Mouse (Mus musculus) neural tube, embryonic 15.5 days (tissue): ENCODE data around the gene Tesmin. TPM values are rescaled to one million over a fixed set of nuclear protein-coding genes. Genes with fewer than 3 reads are reported as not detected.

ENCODE experiments used
- ATAC-seq: fragments of 200-750 bp; cut with Nextera tagmentation; 2 replicates; pipeline ENCODE4 v1.8.0; 2017; ENCODE audit warnings: mild to moderate bottlenecking, moderate TSS enrichment, moderate library complexity; ENCODE audit not compliant: low FRiP score
- H3K27ac ChIP-seq: fragments of 300-500 bp; sonication (generic); replicated peaks from 2 replicates; pipeline ENCODE4 v1.5.1; 2015; ENCODE audit warnings: mild to moderate bottlenecking, inconsistent platforms
- H3K27me3 ChIP-seq: fragments of 300-500 bp; sonication (generic); replicated peaks from 2 replicates; pipeline ENCODE4 v1.6.1; 2015; ENCODE audit warnings: inconsistent platforms
- H3K36me3 ChIP-seq: fragments of 300-500 bp; sonication (generic); 2 replicates; pipeline ENCODE4 v1.6.1; 2015; ENCODE audit warnings: inconsistent platforms
- H3K4me1 ChIP-seq: fragments of 300-500 bp; sonication (generic); 2 replicates; pipeline ENCODE4 v1.6.1; 2015; ENCODE audit warnings: inconsistent platforms
- H3K4me2 ChIP-seq: fragments of 300-500 bp; sonication (generic); 2 replicates; pipeline ENCODE4 v1.6.1; 2015; ENCODE audit warnings: inconsistent platforms, mild to moderate bottlenecking, moderate library complexity
- H3K4me3 ChIP-seq: fragments of 300-500 bp; sonication (generic); replicated peaks from 2 replicates; pipeline ENCODE4 v1.5.1; 2015; ENCODE audit warnings: mild to moderate bottlenecking, inconsistent platforms
- H3K9ac ChIP-seq: fragments of 300-500 bp; sonication (generic); replicated peaks from 2 replicates; pipeline ENCODE4 v1.6.1; 2015; ENCODE audit warnings: mild to moderate bottlenecking, inconsistent platforms
- H3K9me3 ChIP-seq: fragments of 300-500 bp; sonication (generic); replicated peaks from 2 replicates; pipeline ENCODE4 v1.6.1; 2016; ENCODE audit warnings: inconsistent platforms
- WGBS: fragments of 180-500 bp; shearing (Covaris S2); methylation state at CpG from one replicate; pipeline ENCODE4 v1.1.7; 2015; ENCODE audit warnings: mixed read lengths; 5-methylcytosine and 5-hydroxymethylcytosine counted together
- polyA plus RNA-seq: library from polyadenylated mRNA; unstranded; fragments of >200 nt; fragmentation: Nextera tagmentation; extraction: Ambion mirVana; gene quantifications from 2 replicates; pipeline ENCODE4 v1.2.1, GENCODE M21; 2015

Gene Tesmin
- polyA plus RNA-seq, result 0.33 and 0.38 TPM in 2 replicates

DNA sequence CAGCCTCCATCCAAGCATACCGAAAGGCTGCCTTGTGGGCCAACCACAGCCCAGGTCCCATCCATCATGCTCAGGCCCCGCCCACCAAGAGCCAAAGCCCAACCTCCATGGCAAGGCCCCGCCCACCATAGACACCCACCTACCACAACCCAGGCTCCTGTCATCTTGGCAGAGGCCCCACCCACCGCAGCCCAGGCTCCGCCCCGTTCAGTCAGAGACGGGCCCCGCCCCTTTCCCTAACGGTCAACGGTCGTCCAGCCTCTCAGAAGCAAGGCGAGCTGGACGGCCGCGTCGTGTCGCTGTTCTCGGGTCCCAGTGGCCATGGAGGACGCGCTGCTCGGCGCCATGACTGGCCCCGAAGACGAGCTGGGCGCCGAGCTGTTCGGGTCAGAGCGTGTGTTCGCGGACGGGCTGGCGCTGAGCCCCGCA, at the start of gene Tesmin:
Gene Tesmin, plus strand, starts transcription at position 229 of the 429 bp plus-strand sequence.
- Histone ChIP-seq H3K27ac (peak within 1 kb of the TSS; percentile 71), H3K4me1 (peaks cover 10% of the 10 kb centered on the region), H3K9ac (peak within 1 kb of the TSS; percentile 55), H3K36me3 (no peaks in the 10 kb centered on the region), H3K9me3 (no peaks in the 10 kb centered on the region), H3K27me3 (no peaks in the 10 kb centered on the region; the same call in 1 of the 2 replicates), H3K4me3 (peak within 1 kb of the TSS; percentile 56), H3K4me2 (peak within 1 kb of the TSS; percentile 94)
- 3% methylated on average over 33 of the region's 33 CpGs for WGBS
- peak; percentile 94 for ATAC-seq

DNA sequence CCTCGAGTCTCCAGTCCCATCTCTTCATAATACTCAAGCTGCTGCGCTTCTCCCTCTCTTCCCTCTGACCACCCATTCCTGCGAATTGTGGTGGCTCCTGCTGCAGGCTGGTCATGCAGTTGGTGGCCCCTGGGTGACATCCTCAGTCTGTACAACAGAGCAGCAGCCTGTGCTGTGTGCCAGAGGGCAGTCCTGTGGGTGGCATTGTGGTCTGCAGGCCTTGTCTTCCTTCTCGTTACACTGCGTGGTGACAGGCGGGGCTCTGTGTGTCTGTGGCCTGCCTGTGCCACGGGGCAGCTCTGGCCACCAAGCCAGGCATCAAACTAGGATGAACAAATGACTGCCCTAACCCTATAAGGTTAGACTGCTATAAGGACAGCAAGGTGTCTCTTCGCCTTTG, 49.5 kb upstream of the Tesmin start:
- Histone ChIP-seq H3K27me3 (no peaks in the 10 kb centered on the region), H3K4me1 (peaks cover 3% of the 10 kb centered on the region; the same call in 1 of the 2 replicates), H3K9me3 (no peaks in the 10 kb centered on the region), H3K27ac (no peak overlapping the region), H3K36me3 (no peaks in the 10 kb centered on the region), H3K4me3 (no peak overlapping the region), H3K4me2 (no peak overlapping the region), H3K9ac (no peak overlapping the region)
- WGBS, result 82% methylated on average over 8 of the region's 8 CpGs
- ATAC-seq, result no peak

DNA sequence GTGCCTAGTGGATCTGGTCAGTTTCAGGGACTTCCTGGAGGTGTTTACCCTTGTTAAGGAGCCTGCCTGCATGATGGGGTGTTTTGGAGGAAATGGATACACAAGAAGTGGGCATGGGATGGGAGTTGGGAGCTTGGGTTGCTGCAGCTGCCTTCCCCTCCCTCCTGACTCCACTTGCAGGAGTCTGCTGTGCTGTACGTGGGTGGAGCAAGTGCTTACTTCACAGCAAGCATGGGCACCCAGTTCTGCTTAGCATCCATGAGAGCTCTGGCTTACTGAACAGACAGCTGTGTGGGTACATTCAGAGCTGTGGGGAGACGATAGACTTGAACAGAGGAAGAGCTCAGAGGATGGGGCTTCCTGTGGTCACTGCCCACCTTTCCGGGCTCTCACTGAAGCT, 47.6 kb upstream of the Tesmin start:
- ATAC-seq, result no peak
- Histone ChIP-seq H3K4me1 (no peaks in the 10 kb centered on the region), H3K9ac (no peak overlapping the region), H3K4me2 (no peak overlapping the region), H3K4me3 (no peak overlapping the region), H3K27me3 (no peaks in the 10 kb centered on the region), H3K27ac (no peak overlapping the region), H3K9me3 (no peaks in the 10 kb centered on the region), H3K36me3 (no peaks in the 10 kb centered on the region)
- WGBS, result 82% methylated on average over 3 of the region's 3 CpGs

DNA sequence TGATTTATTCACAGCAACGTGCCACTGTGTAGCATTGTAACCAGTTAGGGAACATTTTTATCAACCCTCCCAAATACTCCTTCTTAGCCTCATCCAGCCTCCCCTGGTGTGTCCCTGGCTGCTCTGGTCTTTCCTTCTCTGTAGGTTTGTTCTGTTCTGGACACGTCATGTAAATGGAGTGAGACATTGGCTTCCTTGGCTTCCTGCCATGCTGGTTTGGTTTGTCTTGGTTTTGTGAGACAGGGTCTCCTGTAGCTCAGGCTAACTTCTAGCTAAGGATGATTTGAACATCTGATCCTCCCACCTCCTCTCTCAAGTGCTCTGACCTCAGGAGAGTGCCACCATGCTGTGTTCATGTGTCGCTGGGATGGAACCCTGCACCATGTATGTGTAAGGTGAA, 44.7 kb upstream of the Tesmin start:
- WGBS, result 70% methylated on average over 3 of the region's 3 CpGs
- H3K4me2 ChIP-seq, result no peak overlapping the region
- no peaks in the 10 kb centered on the region for H3K36me3 ChIP-seq
- no peaks in the 10 kb centered on the region for H3K9me3 ChIP-seq
- no peaks in the 10 kb centered on the region for H3K27me3 ChIP-seq
- H3K27ac ChIP-seq, result no peak overlapping the region
- H3K4me3 ChIP-seq, result no peak overlapping the region
- H3K4me1 ChIP-seq, result no peaks in the 10 kb centered on the region
- H3K9ac ChIP-seq, result no peak overlapping the region
- ATAC-seq, result no peak

DNA sequence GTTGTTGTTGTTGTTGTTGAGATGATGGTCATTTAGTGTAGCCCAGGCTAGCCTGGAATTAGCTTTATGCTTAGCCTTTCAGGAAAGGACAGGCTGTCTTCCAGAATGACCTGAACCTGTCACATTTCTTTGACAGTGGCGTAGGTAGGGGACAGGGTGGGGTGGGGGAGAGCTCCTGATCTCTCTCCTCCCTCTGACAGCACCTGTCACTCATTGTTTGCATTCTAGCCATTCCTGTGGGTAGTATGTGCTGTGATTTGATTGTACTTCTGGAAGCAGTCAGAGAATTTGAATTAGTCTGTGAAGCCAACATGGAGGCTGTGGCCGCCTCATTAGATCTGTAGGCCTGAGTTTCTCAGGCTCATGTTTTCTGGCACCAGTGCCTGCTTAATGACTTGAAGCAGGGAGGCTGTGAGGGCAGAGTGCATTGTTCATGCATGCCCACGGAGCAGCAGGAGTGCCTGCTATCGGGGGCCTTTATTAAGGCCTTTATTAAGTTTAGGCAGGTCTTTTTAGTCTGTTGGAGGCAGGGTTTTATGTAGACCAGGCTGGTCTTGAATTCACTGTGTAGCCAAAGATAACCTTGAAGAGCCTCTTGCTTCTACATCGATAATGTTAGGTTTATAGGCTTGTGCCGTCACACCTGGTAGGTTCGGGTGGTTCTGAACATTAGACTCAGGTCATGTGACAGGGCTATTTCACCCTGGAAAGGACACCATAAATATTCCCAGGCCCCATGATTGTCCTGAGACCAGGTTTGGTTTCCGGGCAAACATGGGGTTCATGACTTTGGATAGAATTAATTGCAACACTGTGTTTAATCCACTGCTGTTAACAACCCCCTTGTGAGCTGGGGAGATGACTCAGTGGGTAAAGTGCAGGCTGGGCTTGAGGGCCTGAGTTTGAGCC, 43.8 kb upstream of the Tesmin start:
- 73% methylated on average over 8 of the region's 8 CpGs for WGBS
- Histone ChIP-seq H3K9ac (no peak overlapping the region), H3K4me3 (no peak overlapping the region), H3K27ac (no peak overlapping the region), H3K4me2 (no peak overlapping the region), H3K4me1 (no peaks in the 10 kb centered on the region), H3K36me3 (no peaks in the 10 kb centered on the region), H3K27me3 (no peaks in the 10 kb centered on the region), H3K9me3 (no peaks in the 10 kb centered on the region)
- ATAC-seq, result no peak

DNA sequence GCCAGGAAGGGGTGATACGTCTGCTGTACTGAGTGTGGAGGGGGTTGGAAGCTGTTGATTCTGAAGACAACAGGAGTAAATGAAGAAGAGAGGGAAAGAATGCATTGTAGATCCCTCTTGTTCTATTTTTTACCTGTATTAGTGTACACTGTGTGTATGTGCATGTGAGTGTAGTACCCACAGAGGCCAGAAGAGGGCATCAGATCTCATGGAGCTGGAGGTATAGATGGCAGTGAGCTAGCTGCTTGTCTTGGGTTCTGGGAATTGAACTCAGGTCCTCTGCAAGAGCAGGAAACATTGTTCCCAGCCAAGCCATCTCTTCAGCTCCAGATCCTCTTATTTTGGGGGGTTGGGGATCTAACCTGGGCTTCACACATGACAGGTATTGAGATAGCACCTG, 40.9 kb upstream of the Tesmin start:
- no peaks in the 10 kb centered on the region for H3K36me3 ChIP-seq
- H3K27me3 ChIP-seq, result no peaks in the 10 kb centered on the region
- H3K4me2 ChIP-seq, result no peak overlapping the region
- no peaks in the 10 kb centered on the region for H3K4me1 ChIP-seq
- 92% methylated on average over 1 of the region's 1 CpGs for whole genome bisulfite sequencing
- no peak overlapping the region for H3K4me3 ChIP-seq
- H3K9me3 ChIP-seq, result no peaks in the 10 kb centered on the region
- no peak for ATAC-seq
- no peak overlapping the region for H3K27ac ChIP-seq
- H3K9ac ChIP-seq, result no peak overlapping the region

DNA sequence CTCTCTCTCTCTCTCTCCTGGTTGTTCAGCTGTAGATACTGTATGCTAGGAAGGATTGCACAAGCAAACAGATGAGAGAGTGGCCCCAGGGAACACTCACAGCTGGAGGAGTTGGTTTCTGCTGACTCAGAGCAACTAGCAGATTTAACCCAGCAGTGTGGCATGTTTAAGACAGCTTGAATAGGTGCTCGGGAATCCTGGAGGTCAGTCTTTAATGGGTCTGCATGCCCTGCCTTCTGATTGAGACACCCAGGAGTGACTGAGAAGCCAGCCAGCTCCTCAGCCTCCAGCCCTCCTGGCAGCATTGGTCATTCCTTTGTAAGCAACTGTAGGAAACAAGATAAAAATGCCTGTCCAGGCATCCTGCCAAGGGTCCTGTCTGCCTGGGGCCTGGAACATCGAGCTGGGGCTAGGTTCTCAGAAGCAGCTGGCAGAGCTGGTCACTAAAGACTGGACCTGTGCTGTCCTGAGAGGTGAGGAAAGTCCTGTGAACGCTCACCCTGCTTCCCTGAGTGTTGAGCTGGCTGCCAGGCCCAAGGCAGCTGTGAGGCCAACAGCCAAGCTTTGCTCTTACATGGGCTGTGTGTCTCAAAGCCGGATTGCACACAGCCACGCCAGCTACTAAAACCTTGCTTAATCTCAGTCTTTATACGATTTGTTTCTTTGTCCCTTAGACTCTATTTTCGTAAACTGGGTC, 35.1 kb upstream of the Tesmin start:
- no peaks in the 10 kb centered on the region for H3K27me3 ChIP-seq
- H3K4me1 ChIP-seq, result 0 out of 2 replicates have a peak, but pooled peaks cover 5% of the 10 kb centered on the region
- H3K36me3 ChIP-seq, result no peaks in the 10 kb centered on the region
- no peak overlapping the region for H3K4me2 ChIP-seq
- H3K9ac ChIP-seq, result no peak overlapping the region
- no peak overlapping the region for H3K4me3 ChIP-seq
- ATAC-seq, result no peak
- peak overlapping the region; percentile 34; the same call in 1 of the 2 replicates for H3K27ac ChIP-seq
- 65% methylated on average over 7 of the region's 7 CpGs for WGBS
- H3K9me3 ChIP-seq, result no peaks in the 10 kb centered on the region

DNA sequence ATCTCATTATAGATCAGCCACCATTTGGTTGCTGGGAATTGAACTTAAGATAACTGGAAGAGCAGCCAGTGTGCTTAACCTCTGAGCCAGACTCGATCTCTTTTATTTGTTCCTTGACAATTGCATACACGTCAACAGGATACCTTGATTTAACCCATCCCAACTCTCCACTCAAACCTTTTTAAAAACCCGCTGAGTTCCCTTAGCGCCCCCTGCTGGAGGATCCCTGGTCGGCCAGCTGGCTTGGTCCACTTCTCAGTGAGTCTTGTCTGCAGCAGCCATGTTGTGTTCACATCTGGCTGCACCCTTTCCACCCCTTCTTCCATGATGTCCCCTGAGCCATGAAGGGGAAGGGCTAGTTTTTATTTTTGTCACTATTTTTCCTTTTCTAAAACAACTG, 33.6 kb upstream of the Tesmin start:
- H3K27ac ChIP-seq, result no peak overlapping the region
- H3K9me3 ChIP-seq, result no peaks in the 10 kb centered on the region
- no peak overlapping the region for H3K9ac ChIP-seq
- 0 out of 2 replicates have a peak, but pooled peaks cover 5% of the 10 kb centered on the region for H3K4me1 ChIP-seq
- H3K4me3 ChIP-seq, result no peak overlapping the region
- 70% methylated on average over 5 of the region's 5 CpGs for WGBS
- no peaks in the 10 kb centered on the region for H3K27me3 ChIP-seq
- no peak for ATAC-seq
- no peaks in the 10 kb centered on the region for H3K36me3 ChIP-seq
- H3K4me2 ChIP-seq, result no peak overlapping the region

DNA sequence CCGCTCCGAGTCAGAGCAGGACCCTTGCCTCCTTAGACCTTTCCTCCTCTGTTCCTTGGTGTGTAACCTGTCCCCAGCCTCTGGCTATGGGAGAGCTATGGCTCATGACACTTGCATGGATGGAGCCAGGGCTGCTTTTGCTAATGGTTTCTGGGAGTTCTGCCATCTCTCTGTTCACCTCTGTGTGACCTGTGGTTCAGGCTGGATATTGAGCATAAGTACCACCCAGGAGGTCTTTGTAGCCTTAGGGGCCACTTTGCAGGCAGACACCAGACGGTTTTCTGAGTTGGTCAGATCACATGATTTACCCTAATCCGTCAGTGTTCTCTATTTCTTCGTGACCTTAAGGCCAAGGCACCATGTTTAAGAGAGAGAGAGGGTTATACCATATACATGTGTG, 32.1 kb upstream of the Tesmin start:
- no peak overlapping the region for H3K4me2 ChIP-seq
- H3K27ac ChIP-seq, result no peak overlapping the region
- H3K36me3 ChIP-seq, result no peaks in the 10 kb centered on the region
- 0 out of 2 replicates have a peak, but pooled peaks cover 5% of the 10 kb centered on the region for H3K4me1 ChIP-seq
- H3K4me3 ChIP-seq, result no peak overlapping the region
- H3K27me3 ChIP-seq, result no peaks in the 10 kb centered on the region
- 73% methylated on average over 5 of the region's 5 CpGs for WGBS
- no peaks in the 10 kb centered on the region for H3K9me3 ChIP-seq
- no peak for ATAC-seq
- H3K9ac ChIP-seq, result no peak overlapping the region

DNA sequence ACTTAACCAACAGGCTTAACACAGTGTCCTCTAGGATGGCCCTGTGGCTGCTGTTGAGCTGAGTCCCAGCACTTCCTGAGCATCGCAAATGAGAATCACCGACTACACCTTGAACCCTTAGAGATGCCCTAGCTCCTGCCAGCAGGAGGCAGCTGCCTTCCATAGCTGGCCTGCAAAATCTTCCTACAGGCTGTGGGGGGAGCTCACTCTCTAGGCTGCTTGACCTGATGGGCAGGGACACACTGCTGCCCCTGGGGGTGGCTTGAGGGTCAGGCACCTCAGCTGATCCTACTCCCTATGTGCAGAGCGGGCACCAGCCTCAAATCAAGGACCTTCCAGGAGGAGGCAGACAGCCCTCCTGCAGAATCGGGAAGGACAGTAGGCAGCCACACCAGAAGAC, 31.0 kb upstream of the Tesmin start:
- no peaks in the 10 kb centered on the region for H3K27me3 ChIP-seq
- ATAC-seq, result no peak
- no peaks in the 10 kb centered on the region for H3K36me3 ChIP-seq
- no peak overlapping the region for H3K4me3 ChIP-seq
- no peaks in the 10 kb centered on the region for H3K9me3 ChIP-seq
- 0 out of 2 replicates have a peak, but pooled peaks cover 5% of the 10 kb centered on the region for H3K4me1 ChIP-seq
- WGBS, result 84% methylated on average over 4 of the region's 4 CpGs
- H3K27ac ChIP-seq, result no peak overlapping the region
- H3K4me2 ChIP-seq, result no peak overlapping the region
- no peak overlapping the region for H3K9ac ChIP-seq

DNA sequence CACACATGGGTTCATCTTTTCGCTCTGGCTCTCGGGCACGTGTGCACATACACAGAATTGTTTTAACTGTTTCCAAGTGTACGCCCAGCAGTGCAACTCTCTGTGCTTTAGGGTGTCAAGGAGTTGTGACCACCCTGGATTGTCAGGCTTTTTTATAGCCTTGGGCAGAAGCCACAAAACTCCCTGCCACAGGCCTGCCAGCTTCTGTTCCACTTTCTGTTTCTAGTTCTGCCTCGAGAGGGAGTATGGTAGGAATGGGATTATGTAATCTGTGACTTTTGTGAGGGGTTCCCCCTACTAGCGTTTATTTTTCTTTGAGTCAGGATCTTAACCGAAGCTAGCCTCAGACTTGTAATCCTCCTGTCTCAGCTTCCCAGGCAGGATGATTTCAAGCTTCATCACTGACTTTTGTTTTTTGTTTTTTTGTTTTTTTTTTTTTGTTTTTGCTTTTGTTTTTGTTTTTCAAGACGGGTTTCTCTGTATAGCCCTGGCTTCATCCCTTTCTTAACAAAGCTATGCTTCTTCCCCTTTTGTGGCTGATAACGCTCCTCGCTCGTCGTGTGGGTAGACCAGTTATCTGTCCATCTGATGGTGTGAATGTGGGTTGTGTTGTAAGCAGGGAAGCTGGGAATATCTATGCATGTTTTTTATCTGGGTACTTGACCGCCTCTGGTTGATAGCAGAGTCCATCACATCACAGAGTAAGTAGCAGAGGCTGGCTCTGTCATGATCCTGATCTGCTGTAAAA, 28.6 kb upstream of the Tesmin start:
- Histone ChIP-seq H3K4me1 (no peaks in the 10 kb centered on the region), H3K4me2 (no peak overlapping the region), H3K27ac (no peak overlapping the region), H3K9me3 (no peaks in the 10 kb centered on the region), H3K36me3 (peaks cover 5% of the 10 kb centered on the region; the same call in 1 of the 2 replicates), H3K27me3 (no peaks in the 10 kb centered on the region), H3K4me3 (no peak overlapping the region), H3K9ac (no peak overlapping the region)
- 92% methylated on average over 13 of the region's 13 CpGs for WGBS
- no peak for ATAC-seq
